Mouse (Mus musculus) kidney, postnatal 36 days (tissue): Measurements from ENCODE around the gene Acsl1.

Experiments used
- DNase-seq, 2 experiments: peaks; one replicate each; pipeline ENCODE4 v3.0.0; 2021 to 2022; ENCODE audit warnings: mixed read lengths in 2 of 2

The Acsl1 gene

GRCm38 (mm10) chr8:46475942-46476341 is 5.1 kb downstream of the Acsl1 start:
- DNase-seq: no peak

GRCm38 (mm10) chr8:46477747-46478458 is 7.1 kb downstream of the Acsl1 start:
- peak in 1 of 2 experiments; percentile 63 for DNase-seq

GRCm38 (mm10) chr8:46478783-46479182 is 7.9 kb downstream of the Acsl1 start:
- no peak for DNase-seq

GRCm38 (mm10) chr8:46479794-46480532 is 9.1 kb downstream of the Acsl1 start:
- DNase-seq: no peak

GRCm38 (mm10) chr8:46480533-46480900 is 9.7 kb downstream of the Acsl1 start:
- DNase-seq: no peak

- DNase-seq: no peak
Observed at GRCm38 (mm10) chr8:46482771-46483170, 11.9 kb downstream of the Acsl1 start.

- DNase-seq: no peak
Observed at GRCm38 (mm10) chr8:46483247-46483646, 12.4 kb downstream of the Acsl1 start.

- peak in 1 of 2 experiments; percentile 54 for DNase-seq
Observed at GRCm38 (mm10) chr8:46484077-46484476, 13.2 kb downstream of the Acsl1 start.

- no peak for DNase-seq
Observed at GRCm38 (mm10) chr8:46484931-46485463, 14.2 kb downstream of the Acsl1 start.

- DNase-seq: no peak
Observed at GRCm38 (mm10) chr8:46488085-46488561, 17.3 kb downstream of the Acsl1 start.

- DNase-seq: no peak
Observed at GRCm38 (mm10) chr8:46489196-46489595, 18.4 kb downstream of the Acsl1 start.

GRCm38 (mm10) chr8:46490250-46490649 is 19.4 kb downstream of the Acsl1 start:
- no peak for DNase-seq

- peak; percentile 85 to 93 for DNase-seq
Observed at GRCm38 (mm10) chr8:46490821-46491220, 20.0 kb downstream of the Acsl1 start.

- no peak for DNase-seq
Observed at GRCm38 (mm10) chr8:46493495-46494170, 22.8 kb downstream of the Acsl1 start.

GRCm38 (mm10) chr8:46496852-46497251 is 26.0 kb downstream of the Acsl1 start:
- DNase-seq: no peak

- no peak for DNase-seq
Observed at GRCm38 (mm10) chr8:46497314-46498011, 26.6 kb downstream of the Acsl1 start.

GRCm38 (mm10) chr8:46499376-46500061 is 28.7 kb downstream of the Acsl1 start:
- DNase-seq: peak; percentile 82 to 91

- DNase-seq: no peak
Observed at GRCm38 (mm10) chr8:46502333-46503071, 31.7 kb downstream of the Acsl1 start.

- no peak for DNase-seq
Observed at GRCm38 (mm10) chr8:46503072-46503695, 32.3 kb downstream of the Acsl1 start.

GRCm38 (mm10) chr8:46504196-46504595 is 33.4 kb downstream of the Acsl1 start:
- peak in 1 of 2 experiments; percentile 58 for DNase-seq
